Mouse (Mus musculus) macrophage (primary cell): ENCODE data around the gene Nxph4. TPM values are rescaled to one million over a fixed set of nuclear protein-coding genes. Genes with fewer than 3 reads are reported as not detected.

ENCODE experiments used
- polyA plus RNA-seq: library from polyadenylated mRNA; stranded (reverse); fragments of 250-400 nt; gene quantifications from 3 replicates; pipeline ENCODE4 v1.2.4, GENCODE M21; 2018; ENCODE audit warnings: inconsistent platforms

The Nxph4 gene
- polyA plus RNA-seq, 1 experiment from 2014 or later, result not detected

Other genes with a start within 250 kb of the Nxph4 start
- gene Mbd6, start 245.5 kb downstream of the Nxph4 start, polyA plus RNA-seq, result 13.5 to 25.4 TPM (median 19.5 TPM) in 3 replicates
- 19.9 to 28.8 TPM (median 20.2 TPM) in 3 replicates for gene Mars, start 222.8 kb downstream of the Nxph4 start, polyA plus RNA-seq
- gene Arhgap9, start 212.6 kb downstream of the Nxph4 start, polyA plus RNA-seq, result 48.5 to 115 TPM (median 70.4 TPM) in 3 replicates
- gene Gli1, start 192.6 kb downstream of the Nxph4 start, polyA plus RNA-seq, result not detected in 3 replicates
- gene Inhbe, start 180.1 kb downstream of the Nxph4 start, polyA plus RNA-seq, result not detected in 3 replicates
- not detected in 3 replicates for gene Inhbc, start 164.1 kb downstream of the Nxph4 start, polyA plus RNA-seq
- 68.8 to 168 TPM (median 68.9 TPM) in 3 replicates for gene R3hdm2, start 154.2 kb downstream of the Nxph4 start, polyA plus RNA-seq
- gene Stac3, start 32.9 kb downstream of the Nxph4 start, polyA plus RNA-seq, result 0.09 to 0.59 TPM in 2 of 3 replicates, not detected in the other
- not detected in 3 replicates for gene Ndufa4l2, start 19.6 kb downstream of the Nxph4 start, polyA plus RNA-seq
- gene Shmt2, start 12.1 kb downstream of the Nxph4 start, polyA plus RNA-seq, result 14.8 to 30.5 TPM (median 16.0 TPM) in 3 replicates
- gene Lrp1, start 86.6 kb upstream of the Nxph4 start, polyA plus RNA-seq, result 315 to 785 TPM (median 440 TPM) in 3 replicates
- gene Stat6, start 108.4 kb upstream of the Nxph4 start, polyA plus RNA-seq, result 122 to 141 TPM (median 128 TPM) in 3 replicates
- 2.7 to 5.4 TPM (median 4.6 TPM) in 3 replicates for gene Nemp1, start 132.3 kb upstream of the Nxph4 start, polyA plus RNA-seq
- 28.7 to 37.7 TPM (median 31.1 TPM) in 3 replicates for gene Nab2, start 134.0 kb upstream of the Nxph4 start, polyA plus RNA-seq
- gene Myo1a, start 170.6 kb upstream of the Nxph4 start, polyA plus RNA-seq, result 0.11 TPM in 1 of 3 replicates, not detected in the others
- gene Tac2, start 189.9 kb upstream of the Nxph4 start, polyA plus RNA-seq, result not detected in 3 replicates
- gene Zbtb39, start 205.0 kb upstream of the Nxph4 start, polyA plus RNA-seq, result 3.1 to 3.8 TPM (median 3.4 TPM) in 3 replicates
- gene Gpr182, start 217.2 kb upstream of the Nxph4 start, polyA plus RNA-seq, result 0.03 TPM in 1 of 3 replicates, not detected in the others
- gene Rdh1, start 225.2 kb upstream of the Nxph4 start, polyA plus RNA-seq, result 0.03 TPM in 1 of 3 replicates, not detected in the others
- gene Rdh16f1, start 225.2 kb upstream of the Nxph4 start, polyA plus RNA-seq, result not detected in 3 replicates
- 0.13 to 0.16 TPM in 2 of 3 replicates, not detected in the other for gene Rdh9, start 241.8 kb upstream of the Nxph4 start, polyA plus RNA-seq